22 mouse cellular contexts compared by ENCODE assay signal in genomic region chr9:111774229-111774628, GRCm38 (mm10).
DNase-seq lines count a peak whose midpoint lies in the region; ATAC-seq and TF ChIP-seq lines count a peak whose summit lies in the region.
"Had no signal": no experiment of that assay in that cellular context is flagged by ENCODE, and none has a peak within 500 bp of the region (broad histone marks: within the 10 kb centered on the region; RNA-seq: fewer than 3 reads in every experiment).

No protein-coding gene starts in this region.

- H3K27ac ChIP-seq in left cerebral cortex, adult 2 months, result no peak overlapping the region
- H3K27ac ChIP-seq in forebrain, embryonic 16.5 days (ENCODE audit: low read length), result no peak overlapping the region
- no peak overlapping the region for H3K27ac ChIP-seq in intestine, postnatal 0 days (ENCODE audit: low read depth, low read length)
- H3K27ac ChIP-seq: embryonic facial prominence, embryonic 10.5 days; heart, adult 2 months; heart, embryonic 13.5 days; hindbrain, embryonic 12.5 days; kidney, postnatal 0 days; macrophage; midbrain, embryonic 15.5 days; neural tube, embryonic 12.5 days; stomach, postnatal 0 days had no signal

- no peak for TF ChIP-seq CTCF in left cerebral cortex, adult 2 months (IDR thresholded peaks at IDR 0.05)
- TF ChIP-seq CTCF in brain, embryonic 14.5 days (IDR thresholded peaks at IDR 0.05; ENCODE audit: borderline replicate concordance, extremely low read depth, insufficient read depth, insufficient read length), result no peak
- no peak for TF ChIP-seq CTCF in intestine, postnatal 0 days (IDR thresholded peaks at IDR 0.05; ENCODE audit: low read depth)

- no peak overlapping the region for H3K9ac ChIP-seq in forebrain, embryonic 16.5 days (replicated peaks; ENCODE audit: low read depth, low read length)
- H3K9ac ChIP-seq in intestine, postnatal 0 days (ENCODE audit: low read depth, low read length), result no peak overlapping the region
- H3K9ac ChIP-seq: heart, embryonic 13.5 days; hindbrain, embryonic 12.5 days; midbrain, embryonic 15.5 days; neural tube, embryonic 12.5 days had no signal

- no peak overlapping the region for H3K4me2 ChIP-seq in forebrain, embryonic 16.5 days (ENCODE audit: low read length)
- H3K4me2 ChIP-seq in intestine, postnatal 0 days (replicated peaks; ENCODE audit: low read depth), result no peak overlapping the region
- H3K4me2 ChIP-seq: heart, embryonic 13.5 days; hindbrain, embryonic 12.5 days; midbrain, embryonic 15.5 days; neural tube, embryonic 12.5 days had no signal

- no peak overlapping the region for H3K4me3 ChIP-seq in left cerebral cortex, adult 2 months
- H3K4me3 ChIP-seq in forebrain, embryonic 16.5 days (replicated peaks; ENCODE audit: low read length), result no peak overlapping the region
- no peak overlapping the region for H3K4me3 ChIP-seq in intestine, postnatal 0 days (ENCODE audit: low read depth, low read length)
- H3K4me3 ChIP-seq: embryonic facial prominence, embryonic 10.5 days; heart, adult 2 months; heart, embryonic 13.5 days; hindbrain, embryonic 12.5 days; midbrain, embryonic 15.5 days; neural tube, embryonic 12.5 days had no signal

- intact Hi-C loops in left cerebral cortex, adult 2 months (cut with DNase I), result loop anchor here (5.0 kb wide), 1 partner anchor 233 kb away; no protein-coding TSS in a partner anchor

- TF ChIP-seq POLR2A in brain, embryonic 14.5 days (IDR thresholded peaks at IDR 0.05; ENCODE audit: borderline replicate concordance, extremely low read depth, insufficient read depth, insufficient read length, poor library complexity, severe bottlenecking), result no peak

- 66% methylated on average over 4 of the region's 4 CpGs for WGBS in forebrain, embryonic 16.5 days
- WGBS in intestine, postnatal 0 days, result 82% methylated on average over 4 of the region's 4 CpGs

- peak; percentile 61; the same call in 1 of the 2 replicates for ATAC-seq in forebrain, embryonic 16.5 days
- no peak for ATAC-seq in intestine, postnatal 0 days
- ATAC-seq: midbrain, embryonic 15.5 days had no signal

- no peaks in the 10 kb centered on the region; the same call in 1 of the 2 replicates for H3K4me1 ChIP-seq in forebrain, embryonic 16.5 days (replicated peaks; ENCODE audit: control insufficient read depth, insufficient read depth, low read length)
- H3K4me1 ChIP-seq in intestine, postnatal 0 days (replicated peaks; ENCODE audit: control insufficient read depth, insufficient read depth, low read length), result no peaks in the 10 kb centered on the region
- H3K4me1 ChIP-seq: embryonic facial prominence, embryonic 10.5 days; heart, embryonic 13.5 days; hindbrain, embryonic 12.5 days; midbrain, embryonic 15.5 days; neural tube, embryonic 12.5 days had no signal

- H3K36me3 ChIP-seq in forebrain, embryonic 16.5 days (ENCODE audit: control insufficient read depth, insufficient read depth), result no peaks in the 10 kb centered on the region
- H3K36me3 ChIP-seq in intestine, postnatal 0 days (ENCODE audit: control insufficient read depth, insufficient read depth), result no peaks in the 10 kb centered on the region
- H3K36me3 ChIP-seq: embryonic facial prominence, embryonic 10.5 days; heart, embryonic 13.5 days; hindbrain, embryonic 12.5 days; midbrain, embryonic 15.5 days; neural tube, embryonic 12.5 days had no signal

- H3K9me3 ChIP-seq in forebrain, embryonic 16.5 days (ENCODE audit: control insufficient read depth, low read length), result no peaks in the 10 kb centered on the region
- no peaks in the 10 kb centered on the region for H3K9me3 ChIP-seq in intestine, postnatal 0 days (ENCODE audit: control insufficient read depth)
- H3K9me3 ChIP-seq: embryonic facial prominence, embryonic 10.5 days; heart, embryonic 13.5 days; hindbrain, embryonic 12.5 days; midbrain, embryonic 15.5 days; neural tube, embryonic 12.5 days had no signal

- no peaks in the 10 kb centered on the region for H3K27me3 ChIP-seq in forebrain, embryonic 16.5 days (replicated peaks; ENCODE audit: control insufficient read depth, insufficient read depth, low read length)
- H3K27me3 ChIP-seq in intestine, postnatal 0 days (replicated peaks; ENCODE audit: control insufficient read depth, insufficient read depth, low read length), result no peaks in the 10 kb centered on the region
- H3K27me3 ChIP-seq: heart, embryonic 13.5 days; hindbrain, embryonic 12.5 days; midbrain, embryonic 15.5 days; neural tube, embryonic 12.5 days had no signal

- DNase-seq in cerebellum, postnatal 10 days, result peak; percentile 51 to 53
- DNase-seq in cerebellum, postnatal 4 days (ENCODE audit: low spot score in 2 of 2), result no peak
- DNase-seq in left cerebral cortex, adult 11 months (ENCODE audit: low spot score), result peak; percentile 8
- DNase-seq in left cerebral cortex, adult 2 months (ENCODE audit: extremely low spot score in 1 of 2, low spot score in 2 of 2), result no peak
- peak; percentile 48 for DNase-seq in brain, embryonic 14.5 days (ENCODE audit: low read depth)
- no peak for DNase-seq in kidney, postnatal 4 days
- DNase-seq: adrenal gland, postnatal 25 days; gastrocnemius, postnatal 36 days; heart, adult 2 months; heart, postnatal 14 days; kidney, adult 11 months; layer of hippocampus, postnatal 36 days had no signal

Comparison
In these comparisons a context has a peak if more than half of its experiments do, and no peak if none do; other contexts are left out.
1. DNase-seq: peak in cerebellum, postnatal 10 days (2 of 2), left cerebral cortex, adult 11 months (single experiment) and brain, embryonic 14.5 days (single experiment); none in cerebellum, postnatal 4 days (0 of 2), left cerebral cortex, adult 2 months (0 of 2) and kidney, postnatal 4 days (0 of 2).